Mouse (Mus musculus): ENCODE data around the gene Tnr.
"Not testable (repeated sequence)": the region's sequence is repeated elsewhere in the genome, so short reads cannot be mapped to it uniquely, and the experiment has no call there.

Gene Tnr

GRCm38 (mm10) chr1:159938449-159938848, 414.9 kb downstream of the Tnr start:
- DNase-seq (ENCODE audit: low spot score in 2 of 2), result no peak

GRCm38 (mm10) chr1:159939335-159939734, 415.8 kb downstream of the Tnr start:
- no peak for DNase-seq (ENCODE audit: low spot score in 2 of 2)

DNA sequence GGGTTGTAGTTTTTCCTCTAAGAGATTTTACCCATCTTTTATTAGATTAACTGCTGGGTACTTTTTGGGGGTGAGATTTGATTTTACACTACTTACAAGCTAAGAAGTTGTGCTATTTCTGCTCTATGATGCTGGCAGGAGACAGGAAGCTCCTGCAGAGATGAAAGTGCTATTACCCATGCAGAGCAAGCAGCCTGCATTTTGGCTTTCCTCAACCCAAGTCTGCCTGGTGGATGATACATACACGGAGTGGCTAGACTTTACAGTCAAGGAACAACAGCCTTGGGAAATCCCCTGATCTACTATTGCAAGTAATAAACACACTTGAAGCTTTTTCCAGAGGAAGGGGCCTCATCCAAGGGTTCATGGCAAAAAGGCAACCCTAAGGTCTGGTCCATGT, 430.0 kb downstream of the Tnr start:
- no peak for DNase-seq (ENCODE audit: low spot score in 2 of 2)

GRCm38 (mm10) chr1:159963351-159963750, 439.8 kb downstream of the Tnr start:
- no peak for DNase-seq (ENCODE audit: low spot score in 2 of 2)

DNA sequence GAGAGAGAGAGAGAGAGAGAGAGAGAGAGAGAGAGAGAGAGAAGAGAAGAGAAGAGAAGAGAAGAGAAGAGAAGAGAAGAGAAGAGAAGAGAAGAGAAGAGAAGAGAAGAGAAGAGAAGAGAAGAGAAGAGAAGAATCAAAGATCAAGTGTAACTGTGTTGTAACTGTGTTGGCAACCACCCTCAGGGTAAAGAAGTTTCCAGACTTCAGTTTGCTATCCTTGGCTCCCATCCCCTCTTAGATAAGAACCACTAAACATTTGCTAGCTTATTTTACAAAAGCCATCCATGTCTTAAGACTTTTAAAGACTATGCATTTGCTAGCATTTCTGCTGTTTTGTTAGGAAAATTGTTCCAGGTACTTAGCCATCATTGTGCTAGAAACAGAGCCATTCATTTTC, 442.7 kb downstream of the Tnr start:
- not testable (repeated sequence) for DNase-seq (ENCODE audit: low spot score in 2 of 2)

- DNase-seq (ENCODE audit: low spot score in 2 of 2), result no peak
These were observed 444.8 kb downstream of the Tnr start for GRCm38 (mm10) chr1:159968395-159968794.

DNA sequence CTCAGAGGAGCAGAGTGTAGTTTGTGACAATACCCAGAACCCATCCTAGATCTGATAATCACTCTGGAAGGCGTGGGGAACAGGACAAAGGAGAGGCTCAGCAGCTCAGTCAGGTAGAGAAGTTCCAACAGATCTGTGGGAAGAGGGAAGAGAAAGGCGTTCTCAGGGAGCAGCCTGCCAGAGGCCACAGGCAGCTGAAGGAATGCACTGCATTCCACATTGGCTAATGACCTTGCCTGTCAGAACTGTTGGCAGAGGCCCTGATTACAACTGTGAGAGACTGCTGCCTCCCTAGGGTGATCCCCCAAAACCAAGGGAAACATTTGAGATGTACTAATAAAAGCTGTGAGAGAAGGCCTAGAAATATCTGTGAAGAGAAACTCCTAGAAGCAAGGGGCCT, 454.2 kb downstream of the Tnr start:
- no peak for DNase-seq (ENCODE audit: low spot score in 2 of 2)

- DNase-seq (ENCODE audit: low spot score in 2 of 2), result no peak
These were observed 455.5 kb downstream of the Tnr start for GRCm38 (mm10) chr1:159979096-159979495.

DNA sequence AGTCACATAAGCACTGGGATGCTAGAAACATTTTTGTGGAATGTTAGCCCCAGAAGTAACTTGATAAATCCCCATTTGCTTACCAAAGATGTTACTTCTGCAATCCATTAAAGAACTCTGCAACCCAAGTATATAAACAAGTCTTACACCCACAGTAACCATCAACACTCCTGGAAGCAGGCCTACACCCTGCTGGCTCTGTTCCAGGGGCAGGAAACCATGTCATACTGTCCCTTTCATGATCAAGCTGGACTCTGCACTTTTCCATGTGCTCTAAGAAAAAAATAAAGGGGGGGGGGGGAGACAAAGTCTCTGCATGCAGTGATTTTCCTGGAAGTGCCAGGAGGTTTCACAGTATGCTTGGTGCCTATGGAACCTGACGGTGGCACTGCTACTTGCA, 456.8 kb downstream of the Tnr start:
- no peak for DNase-seq (ENCODE audit: low spot score in 2 of 2)

All from cerebellum, postnatal 4 days (tissue).